Mouse (Mus musculus): ENCODE measurements around the gene Acad8.

The Acad8 gene

GRCm38 (mm10) chr9:26999461-27000395 lies at the start of gene Acad8, which contains the start of gene Thyn1:
TSS of gene Acad8 (minus strand) at chr9:26999566.
TSS of gene Thyn1 (plus strand) at chr9:26999710.
- peak; percentile 99 for DNase-seq (ENCODE audit: low read depth, low spot score)

- no peak for DNase-seq (ENCODE audit: low read depth, low spot score)
Observed at GRCm38 (mm10) chr9:27043892-27044291, 44.5 kb upstream of the Acad8 start.

GRCm38 (mm10) chr9:27030763-27031100 lies 31.4 kb upstream of the Acad8 start:
- DNase-seq (ENCODE audit: low read depth, low spot score), result no peak

GRCm38 (mm10) chr9:27029828-27030762 lies 30.7 kb upstream of the Acad8 start, which contains the start of the genes Vps26b and Ncapd3:
TSS of gene Vps26b (minus strand) at chr9:27030065.
TSS of gene Ncapd3 (plus strand) at chr9:27030175.
- DNase-seq (ENCODE audit: low read depth, low spot score), result peak; percentile 99

- DNase-seq (ENCODE audit: low read depth, low spot score), result peak; percentile 89
Observed at GRCm38 (mm10) chr9:27029022-27029827, 29.9 kb upstream of the Acad8 start.

- DNase-seq (ENCODE audit: low read depth, low spot score), result no peak
Observed at GRCm38 (mm10) chr9:27026708-27027107, 27.3 kb upstream of the Acad8 start.

GRCm38 (mm10) chr9:27023681-27024080 lies 24.3 kb upstream of the Acad8 start:
- DNase-seq (ENCODE audit: low read depth, low spot score), result no peak

- DNase-seq (ENCODE audit: low read depth, low spot score), result no peak
Observed at GRCm38 (mm10) chr9:27018961-27019360, 19.6 kb upstream of the Acad8 start.

- DNase-seq (ENCODE audit: low read depth, low spot score), result no peak
Observed at GRCm38 (mm10) chr9:27011572-27011971, 12.2 kb upstream of the Acad8 start.

- DNase-seq (ENCODE audit: low read depth, low spot score), result no peak
Observed at GRCm38 (mm10) chr9:27009231-27009630, 9.9 kb upstream of the Acad8 start.

- DNase-seq (ENCODE audit: low read depth, low spot score), result no peak
Observed at GRCm38 (mm10) chr9:27006866-27007265, 7.5 kb upstream of the Acad8 start.

GRCm38 (mm10) chr9:27005933-27006332 lies 6.6 kb upstream of the Acad8 start:
- DNase-seq (ENCODE audit: low read depth, low spot score), result peak; percentile 83

GRCm38 (mm10) chr9:27005231-27005630 lies 5.9 kb upstream of the Acad8 start:
- peak; percentile 33 for DNase-seq (ENCODE audit: low read depth, low spot score)

- no peak for DNase-seq (ENCODE audit: low read depth, low spot score)
Observed at GRCm38 (mm10) chr9:26998669-26999460, 501 bp downstream of the Acad8 start.

- DNase-seq (ENCODE audit: low read depth, low spot score), result no peak
Observed at GRCm38 (mm10) chr9:26997501-26997900, 1.9 kb downstream of the Acad8 start.

GRCm38 (mm10) chr9:26997062-26997461 lies 2.3 kb downstream of the Acad8 start:
- no peak for DNase-seq (ENCODE audit: low read depth, low spot score)

- DNase-seq (ENCODE audit: low read depth, low spot score), result no peak
Observed at GRCm38 (mm10) chr9:26993900-26994299, 5.5 kb downstream of the Acad8 start.

GRCm38 (mm10) chr9:26993118-26993517 lies 6.2 kb downstream of the Acad8 start:
- peak; percentile 68 for DNase-seq (ENCODE audit: low read depth, low spot score)

GRCm38 (mm10) chr9:26990181-26990580 lies 9.2 kb downstream of the Acad8 start:
- no peak for DNase-seq (ENCODE audit: low read depth, low spot score)

- no peak for DNase-seq (ENCODE audit: low read depth, low spot score)
Observed at GRCm38 (mm10) chr9:26985668-26986277, 13.6 kb downstream of the Acad8 start.

Data from brain, adult 2 months (tissue).